Mouse (Mus musculus) forebrain, embryonic 11.5 days (tissue): ENCODE results near the gene Tex14. TPM values are rescaled to one million over a fixed set of nuclear protein-coding genes. Genes with fewer than 3 reads are reported as not detected.
"Not testable (repeated sequence)": the region's sequence is repeated elsewhere in the genome, so short reads cannot be mapped to it uniquely, and the experiment has no call there.

ENCODE experiments used
- ATAC-seq: fragments of 200-750 bp; cut with Nextera tagmentation; replicated peaks from 2 replicates; pipeline ENCODE4 v1.8.0; 2017; ENCODE audit warnings: moderate TSS enrichment; ENCODE audit not compliant: low FRiP score
- DNase-seq: peaks from one replicate; pipeline ENCODE4 v3.0.0-alpha.2; 2017; ENCODE audit warnings: low spot score
- H3K27ac ChIP-seq: fragments of 300-500 bp; sonication (generic); 2 replicates; pipeline ENCODE4 v1.5.1; 2014; ENCODE audit warnings: low read depth, low read length
- H3K27me3 ChIP-seq: fragments of 300-500 bp; sonication (generic); 2 replicates; pipeline ENCODE4 v1.6.1; 2014; ENCODE audit warnings: mild to moderate bottlenecking, low read length, mixed read lengths; ENCODE audit not compliant: control insufficient read depth, insufficient read depth
- H3K36me3 ChIP-seq: fragments of 300-500 bp; sonication (generic); 2 replicates; pipeline ENCODE4 v1.6.1; 2014; ENCODE audit warnings: mild to moderate bottlenecking, low read length, moderate library complexity, mixed read lengths; ENCODE audit not compliant: control insufficient read depth, insufficient read depth
- H3K4me1 ChIP-seq: fragments of 300-500 bp; sonication (generic); replicated peaks from 2 replicates; pipeline ENCODE4 v1.6.1; 2014; ENCODE audit warnings: low read length, mixed read lengths; ENCODE audit not compliant: control insufficient read depth, insufficient read depth
- H3K4me2 ChIP-seq: fragments of 300-500 bp; sonication (generic); 2 replicates; pipeline ENCODE4 v1.6.1; 2014; ENCODE audit warnings: low read depth, mild to moderate bottlenecking, low read length, moderate library complexity, mixed read lengths; ENCODE audit not compliant: severe bottlenecking
- H3K4me3 ChIP-seq: fragments of 300-500 bp; sonication (generic); 2 replicates; pipeline ENCODE4 v1.5.1; 2014; ENCODE audit warnings: low read depth, low read length
- H3K9ac ChIP-seq: fragments of 300-500 bp; sonication (generic); 2 replicates; pipeline ENCODE4 v1.6.1; 2014; ENCODE audit warnings: low read length
- H3K9me3 ChIP-seq: fragments of 300-500 bp; sonication (generic); 2 replicates; pipeline ENCODE4 v1.6.1; 2016; ENCODE audit warnings: low read length, mixed read lengths; ENCODE audit not compliant: control insufficient read depth
- WGBS: fragments of 180-500 bp; shearing (Covaris S2); extraction: QIAGEN DNeasy Blood & Tissue Kit; methylation state at CpG from one replicate; pipeline ENCODE4 v1.1.7; 2014; 5-methylcytosine and 5-hydroxymethylcytosine counted together
- polyA plus RNA-seq: library from polyadenylated mRNA; unstranded; fragments of >200 nt; fragmentation: Nextera tagmentation; extraction: Ambion mirVana; gene quantifications from 2 replicates; pipeline ENCODE4 v1.2.1, GENCODE M21; 2014

Tex14 gene
- polyA plus RNA-seq, 1 experiment from 2014 or later, result 0.33 TPM

DNA sequence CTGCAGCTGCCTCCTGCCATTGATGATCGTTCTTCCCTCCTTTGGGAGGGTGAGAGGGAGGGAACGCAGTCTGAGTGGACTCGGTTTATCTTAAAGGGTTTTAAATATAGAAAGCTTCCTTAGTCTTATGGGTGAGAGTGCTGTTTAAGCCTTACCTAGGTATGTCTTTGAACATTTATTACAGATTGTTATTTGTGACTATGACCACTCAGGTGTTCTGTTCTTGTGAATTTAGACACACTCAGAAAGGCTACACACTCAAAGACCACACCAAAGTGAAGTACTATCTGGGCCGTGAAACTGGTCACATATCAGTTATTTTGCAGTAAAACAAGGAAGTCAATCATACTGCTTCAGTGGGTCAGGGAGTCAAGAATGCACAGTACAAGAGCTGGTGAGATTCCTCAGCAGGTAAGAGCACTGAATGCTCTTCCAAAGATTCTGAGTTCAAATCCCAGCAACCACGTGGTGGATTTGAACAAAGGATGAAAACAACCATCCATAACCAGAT, 38.6 kb downstream of the Tex14 start:
- no peak overlapping the region for H3K4me3 ChIP-seq
- no peaks in the 10 kb centered on the region for H3K9me3 ChIP-seq
- H3K4me2 ChIP-seq, result no peak overlapping the region
- peak; percentile 83; the same call in 1 of the 2 replicates for ATAC-seq
- H3K27me3 ChIP-seq, result peaks cover 2% of the 10 kb centered on the region; the same call in 1 of the 2 replicates
- H3K9ac ChIP-seq, result no peak overlapping the region
- H3K27ac ChIP-seq, result peak overlapping the region; percentile 32; the same call in 1 of the 2 replicates
- no peaks in the 10 kb centered on the region for H3K36me3 ChIP-seq
- peaks cover 2% of the 10 kb centered on the region; the same call in 1 of the 2 replicates for H3K4me1 ChIP-seq
- WGBS, result 0% methylated on average over 5 of the region's 5 CpGs
- peak; percentile 66 for DNase-seq

DNA sequence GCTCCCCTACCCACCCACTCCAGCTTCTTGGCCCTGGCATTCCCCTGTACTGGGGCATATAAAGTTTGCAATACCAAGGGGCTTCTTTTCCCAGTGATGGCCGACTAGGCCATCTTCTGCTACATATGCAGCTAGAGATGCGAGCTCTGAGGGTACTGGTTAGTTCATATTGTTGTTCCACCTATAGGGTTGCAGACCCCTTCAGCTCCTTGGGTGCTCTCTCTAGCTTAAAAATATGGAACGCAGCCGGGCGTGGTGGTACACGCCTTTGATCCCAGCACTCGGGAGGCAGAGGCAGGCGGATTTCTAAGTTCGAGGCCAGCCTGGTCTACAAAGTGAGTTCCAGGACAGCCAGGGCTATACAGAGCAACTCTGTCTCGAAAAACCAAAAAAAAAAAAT, 39.2 kb downstream of the Tex14 start:
- H3K27me3 ChIP-seq, DNase-seq, H3K4me1 ChIP-seq, H3K4me3 ChIP-seq, H3K9ac ChIP-seq, H3K9me3 ChIP-seq, H3K4me2 ChIP-seq, H3K27ac ChIP-seq, H3K36me3 ChIP-seq, ATAC-seq: not testable (repeated sequence)
- 77% methylated on average over 10 of the region's 10 CpGs for WGBS

DNA sequence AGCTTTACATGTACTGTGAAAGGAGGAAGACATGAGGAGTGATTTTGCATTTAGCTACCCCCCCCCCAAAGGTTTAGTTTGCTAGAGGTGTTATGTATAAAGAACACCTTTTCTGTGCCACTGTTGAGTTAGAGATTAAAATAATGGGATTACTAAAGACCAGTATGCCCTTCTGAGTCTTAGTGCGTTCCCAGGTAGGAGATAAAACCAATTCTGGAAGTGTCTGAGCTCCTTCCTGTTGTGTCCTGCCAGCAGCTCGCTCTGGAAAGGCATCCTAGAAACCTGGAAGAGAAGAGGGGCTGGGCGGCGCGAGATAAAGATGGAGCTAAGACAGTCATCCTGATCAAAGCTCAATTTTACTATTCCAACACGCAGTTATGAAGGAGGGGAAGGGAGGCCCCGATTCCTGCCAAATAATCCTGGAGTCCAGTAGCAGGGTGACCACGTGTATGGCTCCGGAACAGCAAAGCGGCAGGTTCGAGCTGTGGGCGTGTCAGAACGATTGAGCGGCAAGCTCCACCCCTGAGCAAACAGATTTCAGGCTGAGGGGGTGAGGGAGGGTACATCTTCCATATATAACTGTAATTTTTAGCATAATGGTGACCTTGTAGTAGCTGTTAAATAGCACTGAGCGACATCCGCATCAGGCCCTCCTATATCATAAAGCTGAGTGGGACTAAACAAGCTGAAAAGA, 40.0 kb downstream of the Tex14 start:
- WGBS, result 7% methylated on average over 16 of the region's 16 CpGs
- Histone ChIP-seq H3K4me1 (peaks cover 2% of the 10 kb centered on the region; the same call in 1 of the 2 replicates), H3K9me3 (no peaks in the 10 kb centered on the region), H3K4me2 (no peak overlapping the region), H3K4me3 (no peak overlapping the region), H3K27ac (no peak overlapping the region), H3K27me3 (peaks cover 2% of the 10 kb centered on the region; the same call in 1 of the 2 replicates), H3K36me3 (no peaks in the 10 kb centered on the region), H3K9ac (no peak overlapping the region)
- ATAC-seq, result no peak
- no peak for DNase-seq

DNA sequence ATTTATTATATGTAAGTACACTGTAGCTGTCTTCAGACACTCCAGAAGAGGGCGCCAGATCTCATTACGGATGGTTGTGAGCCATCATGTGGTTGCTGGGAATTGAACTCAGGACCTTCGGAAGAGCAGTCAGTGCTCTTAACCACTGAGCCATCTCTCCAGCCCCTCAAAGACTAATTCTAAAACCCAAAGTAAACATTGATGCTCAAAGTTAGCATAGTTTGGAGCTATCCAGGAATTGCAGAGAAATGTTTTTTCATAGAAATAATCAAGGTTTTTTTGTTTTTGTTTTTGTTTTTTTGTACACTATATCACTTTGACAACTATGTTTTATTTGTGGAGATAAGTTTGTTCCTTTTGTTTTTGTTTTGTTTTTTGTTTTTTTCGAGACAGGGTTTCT, 40.7 kb downstream of the Tex14 start:
- not testable (repeated sequence) for H3K9ac ChIP-seq, H3K4me2 ChIP-seq, H3K4me3 ChIP-seq, H3K9me3 ChIP-seq, DNase-seq, H3K4me1 ChIP-seq, ATAC-seq, H3K27me3 ChIP-seq, H3K36me3 ChIP-seq, H3K27ac ChIP-seq
- 96% methylated on average over 2 of the region's 4 CpGs for WGBS

DNA sequence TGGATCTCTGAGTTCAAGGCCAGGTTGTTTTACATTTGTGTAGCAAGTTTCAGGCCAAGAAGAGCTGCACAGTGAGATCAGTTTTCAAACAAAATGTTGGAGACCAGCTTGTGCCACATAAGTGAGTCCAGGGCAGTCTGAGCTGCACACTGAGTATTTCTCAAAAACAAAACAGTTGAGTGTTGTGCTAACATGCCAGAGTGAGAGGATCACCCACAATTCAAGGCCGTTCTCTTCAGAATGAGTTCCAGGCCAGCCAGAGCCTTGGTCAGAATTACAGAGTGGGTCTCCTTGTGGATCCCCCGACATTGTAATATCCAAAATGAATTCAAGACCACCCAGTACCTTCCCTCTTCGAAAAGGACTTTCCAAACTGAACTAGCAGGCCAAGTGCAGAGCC, 41.3 kb downstream of the Tex14 start:
- DNase-seq, result no peak
- no peak overlapping the region for H3K27ac ChIP-seq
- H3K9me3 ChIP-seq, result no peaks in the 10 kb centered on the region
- no peaks in the 10 kb centered on the region for H3K36me3 ChIP-seq
- H3K4me2 ChIP-seq, result no peak overlapping the region
- H3K4me1 ChIP-seq, result peaks cover 2% of the 10 kb centered on the region; the same call in 1 of the 2 replicates
- ATAC-seq, result no peak
- WGBS, result 87% methylated on average over 3 of the region's 3 CpGs
- H3K4me3 ChIP-seq, result no peak overlapping the region
- H3K9ac ChIP-seq, result no peak overlapping the region
- peaks cover 2% of the 10 kb centered on the region; the same call in 1 of the 2 replicates for H3K27me3 ChIP-seq

DNA sequence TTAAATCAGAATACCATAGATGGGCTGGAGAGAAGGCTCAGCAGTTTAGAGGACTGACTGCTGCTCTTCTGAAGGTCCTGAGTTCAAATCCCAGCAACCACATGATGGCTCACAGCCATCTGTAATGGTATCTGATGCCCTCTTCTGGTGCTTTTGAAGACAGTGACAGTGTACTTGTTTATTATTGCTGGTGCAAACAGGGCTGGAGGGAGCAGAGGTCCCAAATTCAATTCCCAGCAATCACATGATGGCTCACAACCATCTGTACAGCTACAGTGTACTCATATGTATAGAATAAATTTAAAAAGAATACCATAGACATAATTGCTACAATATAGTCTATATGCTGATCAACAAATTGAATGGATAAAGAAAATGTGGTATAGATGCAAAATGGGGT, 42.6 kb downstream of the Tex14 start:
- Histone ChIP-seq H3K36me3 (no peaks in the 10 kb centered on the region), H3K9ac (no peak overlapping the region), H3K9me3 (no peaks in the 10 kb centered on the region), H3K27me3 (no peaks in the 10 kb centered on the region), H3K27ac (no peak overlapping the region), H3K4me1 (peaks cover 2% of the 10 kb centered on the region; the same call in 1 of the 2 replicates), H3K4me3 (no peak overlapping the region), H3K4me2 (no peak overlapping the region)
- ATAC-seq (no peak), DNase-seq (no peak)

DNA sequence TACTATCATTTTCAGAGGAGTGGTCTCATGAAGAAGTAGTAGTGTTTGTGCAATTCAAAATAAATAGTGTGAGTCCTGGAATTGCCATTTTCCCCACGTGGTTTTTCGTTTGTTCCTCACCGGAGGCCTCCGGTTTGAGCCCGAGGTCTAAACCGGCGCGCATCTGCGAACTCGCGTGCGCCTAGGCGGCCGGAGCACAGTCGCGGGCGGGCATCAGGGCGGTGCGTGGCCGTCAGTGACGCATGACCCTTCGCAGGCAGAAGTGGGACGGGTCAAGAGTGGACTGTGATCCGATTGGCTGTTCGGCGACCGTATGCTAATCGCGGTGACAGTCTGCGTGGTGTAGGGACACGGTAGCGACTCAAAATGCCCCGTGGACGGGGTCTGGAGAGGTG, 43.2 kb downstream of the Tex14 start:
- Histone ChIP-seq H3K4me2 (peak overlapping the region; percentile 61), H3K9ac (peak overlapping the region; percentile 37; the same call in 1 of the 2 replicates), H3K4me3 (peak overlapping the region; percentile 24)
- ATAC-seq, result peak; percentile 94
- H3K36me3 ChIP-seq, H3K4me1 ChIP-seq, H3K27ac ChIP-seq, H3K9me3 ChIP-seq, H3K27me3 ChIP-seq: not testable (repeated sequence)
- WGBS, result 1% methylated on average over 29 of the region's 34 CpGs
- DNase-seq, result peak; percentile 75

DNA sequence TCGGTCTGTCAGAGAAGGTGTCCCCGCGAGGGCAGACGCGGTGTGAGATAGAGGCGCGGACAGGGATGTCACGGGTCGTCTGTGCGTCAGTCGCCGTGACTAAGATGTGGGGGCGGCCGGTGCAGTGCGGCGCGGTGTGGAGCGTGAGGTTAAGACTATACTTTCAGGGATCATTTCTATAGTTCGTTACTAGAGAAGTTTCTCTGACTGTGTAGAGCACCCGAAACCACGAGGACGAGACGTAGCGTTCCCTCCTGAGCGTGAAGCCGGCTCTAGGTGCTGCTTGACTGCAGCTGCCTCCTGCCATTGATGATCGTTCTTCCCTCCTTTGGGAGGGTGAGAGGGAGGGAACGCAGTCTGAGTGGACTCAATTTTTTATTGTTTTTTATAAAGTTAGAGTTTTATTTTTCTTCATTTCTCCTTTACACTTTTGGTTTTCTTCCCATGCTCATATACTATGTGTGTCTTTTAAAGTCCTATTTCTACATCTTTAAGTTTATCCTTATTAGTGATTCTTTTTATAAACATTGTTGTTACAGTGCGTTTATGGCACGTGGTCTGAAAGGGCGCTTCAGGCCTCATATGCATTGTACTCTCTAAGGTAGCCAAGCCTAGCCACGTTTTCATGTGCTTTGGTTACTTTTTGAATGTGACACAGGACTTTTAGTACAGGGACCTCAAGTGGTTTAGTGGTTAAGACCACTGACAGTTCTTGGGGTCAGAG, 43.8 kb downstream of the Tex14 start:
- not testable (repeated sequence) for H3K4me1 ChIP-seq, H3K4me3 ChIP-seq, H3K9me3 ChIP-seq, H3K36me3 ChIP-seq, H3K4me2 ChIP-seq, H3K27me3 ChIP-seq, H3K9ac ChIP-seq
- peak; percentile 76 for DNase-seq
- peak overlapping the region; percentile 50 for H3K27ac ChIP-seq
- WGBS, result under 1% methylated on average over 5 of the region's 32 CpGs
- peak; percentile 96 for ATAC-seq
